Mouse (Mus musculus): ENCODE measurements around the gene Dst.

GRCm38 (mm10) chr1:33969910-33970309 is 61.9 kb downstream of the Dst start:
- no peak for TF ChIP-seq POLR2A (IDR thresholded peaks at IDR 0.05; ENCODE audit: low read depth, low read length)
- TF ChIP-seq CTCF (conservative IDR thresholded peaks at IDR 0.05; ENCODE audit: insufficient read depth, insufficient read length, low read depth, low read length) = no peak

All from kidney, adult 2 months (tissue).